Mouse (Mus musculus) embryonic fibroblast, embryonic 13.5 days (primary cell): Measurements from ENCODE around the gene Rab9.

Experiments used
- CTCF ChIP-seq: IDR thresholded peaks from 2 replicates; pipeline ENCODE4 v1.5.1; 2011; ENCODE audit warnings: mild to moderate bottlenecking, control low read depth, low read length, moderate library complexity, borderline replicate concordance; ENCODE audit not compliant: insufficient read depth
- POLR2A ChIP-seq: IDR thresholded peaks from 2 replicates; pipeline ENCODE4 v1.6.1; 2011; ENCODE audit warnings: low read depth, mild to moderate bottlenecking, control low read depth, low read length, moderate library complexity

DNA sequence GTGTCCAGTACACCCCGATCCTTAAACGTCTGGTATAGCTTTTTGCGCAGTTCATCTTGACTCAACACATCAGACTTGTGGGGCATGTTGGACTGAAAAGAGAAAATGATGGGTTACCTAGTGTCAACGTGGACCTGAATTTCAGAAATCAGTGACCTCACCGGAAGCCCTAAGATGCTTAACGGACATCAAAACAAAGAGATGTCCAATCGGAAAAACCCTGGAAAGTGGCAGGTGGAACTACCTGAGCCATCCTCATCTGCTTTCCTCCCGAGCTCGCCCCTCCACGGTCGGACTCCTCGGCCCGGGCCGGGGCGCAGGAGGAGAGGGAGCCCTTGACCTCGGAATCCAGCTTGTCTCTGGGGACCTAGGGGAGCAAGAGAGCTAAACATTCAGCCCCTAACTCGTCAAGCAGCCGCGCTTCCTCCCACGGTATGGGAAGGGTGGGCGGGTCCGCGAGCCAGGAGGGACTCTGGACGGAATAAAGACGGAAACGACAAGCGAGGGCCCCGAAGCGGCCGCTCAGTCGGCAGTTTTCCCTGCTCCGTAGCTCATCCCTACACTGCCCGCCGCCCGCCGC lies 39.5 kb downstream of the Rab9 start, which contains the start of gene Trappc2:
- TF ChIP-seq CTCF = no peak
- TF ChIP-seq POLR2A = no peak
